Mouse (Mus musculus) spleen, postnatal 14 days (tissue): ENCODE measurements around the gene Abr.

Experiments
- DNase-seq, 2 experiments: peaks; one replicate each; pipeline ENCODE4 v3.0.0; 2021 to 2022; ENCODE audit warnings: low spot score in 2 of 2

Abr gene

DNA sequence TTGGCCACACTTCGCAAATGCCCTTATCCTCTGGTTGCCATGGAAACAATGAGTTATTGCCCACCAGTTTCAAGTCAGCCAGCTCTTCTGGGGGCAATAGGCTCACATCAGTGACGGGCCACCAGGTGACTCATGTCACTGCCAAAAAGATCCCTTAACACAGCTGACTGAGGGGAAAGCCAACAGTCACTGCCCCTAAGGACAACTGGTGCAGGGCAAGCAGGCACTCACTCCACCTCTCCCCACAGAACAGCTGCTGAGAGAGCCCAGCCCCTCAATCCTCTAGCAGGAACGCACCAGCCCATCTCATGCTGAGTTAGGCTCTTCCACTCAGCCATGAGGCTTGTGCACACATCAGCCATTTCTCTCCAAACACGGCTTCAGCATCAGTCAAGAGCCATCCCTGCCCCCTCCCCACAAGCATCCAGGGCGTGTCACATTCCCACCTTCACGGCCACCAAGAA lies 128.3 kb downstream of the Abr start:
- DNase-seq, result no peak

DNA sequence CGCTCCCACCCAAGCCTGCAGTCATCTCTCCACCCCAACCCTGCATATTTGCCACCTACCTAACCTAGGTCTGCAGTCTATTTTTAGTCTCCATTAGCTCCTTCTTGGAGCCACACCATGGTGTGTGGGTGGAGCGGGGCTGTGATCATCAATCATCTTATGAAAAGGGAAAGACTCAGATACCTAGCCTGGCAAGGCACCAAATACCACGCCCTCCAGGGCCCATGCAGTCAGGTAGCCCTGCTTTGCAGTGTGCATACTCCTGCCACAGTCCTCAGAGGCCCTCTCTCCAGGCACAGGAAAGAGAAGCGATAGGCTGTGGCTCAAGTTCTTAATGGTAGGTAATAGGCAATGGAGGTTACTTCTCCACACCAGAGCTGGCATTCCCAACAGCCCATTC lies 128.9 kb downstream of the Abr start:
- DNase-seq, result no peak

DNA sequence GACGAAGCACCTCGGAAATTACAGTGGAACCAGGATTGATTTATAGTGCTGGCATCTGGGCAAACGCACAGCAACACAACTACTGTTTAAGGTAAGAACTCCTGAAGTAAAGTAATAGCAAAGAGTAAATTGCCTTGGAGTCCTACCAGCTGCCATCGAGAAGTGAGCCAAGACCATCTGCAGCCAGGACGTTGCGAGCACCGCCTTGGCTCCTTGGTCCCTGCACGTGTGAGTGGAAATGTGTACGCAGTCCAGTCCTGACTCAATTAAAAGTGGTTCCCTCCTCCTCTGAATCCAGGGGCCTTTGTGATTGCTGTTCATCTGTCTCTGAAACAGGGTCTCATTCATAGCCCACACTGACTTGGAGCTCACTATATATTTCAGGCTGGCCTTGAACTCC lies 130.3 kb downstream of the Abr start:
- DNase-seq, result no peak

DNA sequence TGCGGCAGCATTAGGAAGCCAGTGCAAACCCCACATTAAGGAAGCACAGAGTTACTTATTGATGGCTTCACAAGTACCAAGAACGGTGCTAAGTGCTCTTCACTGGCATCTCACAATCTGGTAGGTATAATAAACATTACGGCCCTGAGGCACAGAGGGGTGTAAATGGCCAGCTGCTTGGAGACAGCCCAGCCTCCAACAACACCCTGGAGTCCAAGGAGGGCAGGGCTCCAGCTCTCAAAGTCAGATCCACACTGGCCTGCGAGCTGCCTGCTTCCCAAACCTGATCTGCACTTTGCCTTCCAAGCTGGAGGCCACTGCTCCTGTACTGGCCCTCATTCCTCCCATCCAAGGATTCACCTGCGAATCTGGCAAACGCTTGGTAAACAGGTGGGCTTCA lies 132.7 kb downstream of the Abr start:
- DNase-seq, result no peak

DNA sequence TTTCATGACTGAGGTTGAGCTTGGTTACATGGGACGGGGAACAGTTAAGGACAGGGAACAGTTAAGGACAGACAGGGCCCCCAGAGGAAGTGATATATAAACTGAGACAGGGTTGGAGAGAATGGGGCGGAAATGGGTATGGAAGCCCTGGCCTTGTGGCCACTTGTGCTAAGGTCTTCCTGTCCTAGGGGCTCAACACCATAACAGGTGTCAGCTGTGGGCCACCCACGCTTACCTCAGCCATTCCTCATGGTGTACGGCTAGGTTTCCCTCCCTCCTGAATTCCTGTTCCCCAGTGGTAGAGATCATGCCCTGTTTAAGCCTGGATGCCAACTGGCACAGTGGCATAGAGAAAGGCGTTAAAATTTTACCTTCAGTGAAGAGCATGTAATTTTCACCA lies 135.1 kb downstream of the Abr start:
- no peak for DNase-seq

DNA sequence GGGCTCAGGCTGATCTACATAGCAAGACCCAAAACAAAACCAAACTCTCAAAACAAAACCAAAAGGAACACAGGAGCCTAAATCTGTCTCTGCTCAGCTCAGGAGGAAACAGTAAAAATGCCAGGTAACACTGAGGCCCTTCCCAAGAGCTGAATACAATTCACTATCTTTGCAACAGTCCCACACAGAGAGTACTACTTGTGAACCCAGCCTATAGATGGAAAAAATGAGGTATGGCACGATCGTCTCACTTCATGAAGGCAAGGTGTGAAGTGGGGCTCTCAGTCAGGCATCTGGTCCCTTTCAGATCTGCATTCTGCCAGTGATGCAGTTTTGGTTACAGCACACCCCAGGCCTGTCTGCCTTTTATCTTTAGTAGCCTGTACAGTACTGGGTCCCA lies 138.1 kb downstream of the Abr start:
- DNase-seq, result no peak

DNA sequence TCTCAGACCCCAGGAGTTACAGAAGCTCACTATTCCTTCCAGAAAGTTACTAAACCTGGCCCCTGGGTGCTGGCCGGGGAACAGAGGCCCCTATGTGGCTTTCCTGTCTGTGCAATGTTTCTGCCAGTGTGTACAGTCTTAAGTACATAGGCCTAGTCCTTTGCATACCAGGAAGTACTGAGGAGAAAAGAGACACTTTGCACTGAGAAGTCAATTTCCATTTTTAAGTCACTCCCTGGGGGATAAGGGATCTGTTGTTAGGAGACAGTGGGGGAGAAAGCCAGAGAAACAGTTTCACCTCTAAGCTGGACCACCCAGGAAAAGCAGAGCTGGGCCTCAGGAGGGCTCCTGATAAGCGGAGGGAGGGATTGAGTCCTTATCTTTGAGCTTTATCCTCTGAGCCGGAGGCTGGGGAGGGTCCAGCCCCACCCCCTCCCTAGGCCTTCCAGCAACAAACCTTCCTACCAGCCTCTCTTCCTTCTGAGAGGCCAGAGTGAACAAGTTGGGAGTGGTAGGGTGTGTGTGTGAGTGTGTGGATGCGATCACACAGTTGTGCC lies 138.9 kb downstream of the Abr start:
- no peak for DNase-seq

DNA sequence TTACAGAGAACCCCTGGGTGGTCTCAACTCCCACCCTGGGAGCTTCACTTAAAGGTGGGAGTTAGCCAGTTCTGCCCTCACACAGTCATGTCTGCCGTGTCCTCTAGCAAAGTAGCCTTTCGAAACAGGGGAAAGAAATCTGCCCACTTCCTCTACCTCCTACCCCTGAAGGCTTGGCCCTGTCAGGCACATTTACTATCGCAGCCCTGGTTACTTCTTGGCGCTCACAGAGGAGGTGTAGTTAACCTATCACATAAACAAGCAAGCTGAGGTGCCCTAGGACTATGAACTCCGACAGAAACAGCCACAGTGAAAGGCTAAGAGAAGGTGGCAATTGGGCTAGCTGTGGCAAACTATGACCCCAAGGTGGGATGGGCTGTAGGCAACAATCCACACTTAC lies 139.4 kb downstream of the Abr start:
- no peak for DNase-seq

DNA sequence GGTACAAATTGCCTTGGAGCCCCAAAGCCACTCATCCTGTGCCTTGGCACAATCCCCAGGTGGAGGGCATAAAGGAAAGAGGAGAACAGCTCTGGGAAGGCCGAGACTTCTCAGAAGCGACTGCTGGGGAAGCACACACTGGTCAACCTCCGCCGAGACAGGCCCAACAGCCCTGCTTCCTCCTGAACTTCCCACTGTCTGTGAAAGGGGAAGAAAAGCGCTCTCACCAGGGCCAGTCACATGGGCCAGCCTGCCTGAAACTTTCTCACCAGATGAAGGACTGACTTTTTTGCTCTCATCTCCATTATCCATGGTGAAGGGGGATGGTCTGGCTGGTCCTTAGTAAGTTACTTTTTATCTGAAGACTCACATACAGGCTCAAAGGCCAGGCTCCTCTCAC lies 139.9 kb downstream of the Abr start:
- DNase-seq, result no peak

DNA sequence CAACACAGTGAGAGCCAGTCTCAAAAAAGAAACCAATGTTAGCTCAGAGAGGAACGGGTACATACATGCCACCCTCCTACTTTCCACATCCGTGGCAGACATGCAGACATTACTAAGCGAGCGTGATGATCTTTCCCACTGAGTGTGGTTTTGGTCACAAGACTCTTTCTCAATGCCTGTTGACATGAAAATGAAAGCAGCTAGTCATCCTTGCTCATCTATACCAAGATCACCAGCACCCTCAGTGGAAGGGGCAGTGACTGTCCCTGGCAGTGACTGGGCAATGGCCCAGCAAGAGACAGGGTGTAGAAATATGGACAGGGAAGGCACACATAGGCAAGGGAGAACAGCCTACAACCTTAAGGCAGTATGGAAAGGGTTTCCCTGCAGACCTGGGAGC lies 142.4 kb downstream of the Abr start:
- no peak for DNase-seq

DNA sequence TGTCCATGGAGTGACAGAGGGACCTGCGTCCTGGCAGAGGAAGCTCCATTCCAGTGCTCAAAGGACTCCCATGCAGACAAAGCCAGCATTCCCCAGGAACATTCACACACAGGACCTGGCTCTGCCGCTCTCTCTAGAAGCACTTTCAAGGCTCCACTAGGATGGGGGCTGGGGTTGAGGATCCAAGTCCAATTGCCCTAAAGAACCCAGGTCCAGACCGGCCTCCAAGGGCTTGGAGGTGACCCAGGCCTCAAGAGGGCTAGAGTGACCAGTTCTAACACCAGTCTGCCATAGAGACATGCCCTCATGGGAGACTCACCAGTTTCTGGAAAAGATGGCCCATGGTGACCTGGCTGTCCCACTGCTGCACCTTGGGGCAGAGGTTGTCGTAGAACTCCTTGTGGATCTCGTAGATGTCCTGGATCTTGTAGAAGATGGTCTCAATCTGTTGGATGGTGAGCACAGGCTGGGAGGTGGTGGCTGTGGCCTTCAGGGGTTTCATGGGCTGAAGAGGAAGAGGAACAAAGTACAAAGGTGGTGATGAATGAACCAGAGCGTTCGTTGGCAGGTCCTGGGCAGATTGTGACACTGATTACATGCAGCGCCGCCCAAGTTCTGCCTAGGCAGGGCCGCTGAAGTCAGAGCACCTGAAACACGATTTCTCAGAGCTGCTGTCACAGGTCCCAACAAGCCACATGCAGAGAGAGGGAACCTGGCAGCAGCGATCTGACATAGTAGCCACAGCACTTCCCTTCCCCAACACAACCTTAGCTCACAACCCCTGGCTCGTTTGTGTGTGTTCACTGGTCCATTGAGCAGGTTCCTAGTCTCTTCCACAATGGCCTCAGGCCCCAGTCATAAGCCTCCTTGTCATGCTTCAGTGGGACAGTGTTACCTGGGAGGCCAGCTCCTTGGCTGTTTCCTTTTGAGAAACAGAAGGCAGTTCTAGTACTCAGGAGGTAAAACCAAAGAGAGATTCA lies 143.1 kb downstream of the Abr start:
- DNase-seq, result no peak

DNA sequence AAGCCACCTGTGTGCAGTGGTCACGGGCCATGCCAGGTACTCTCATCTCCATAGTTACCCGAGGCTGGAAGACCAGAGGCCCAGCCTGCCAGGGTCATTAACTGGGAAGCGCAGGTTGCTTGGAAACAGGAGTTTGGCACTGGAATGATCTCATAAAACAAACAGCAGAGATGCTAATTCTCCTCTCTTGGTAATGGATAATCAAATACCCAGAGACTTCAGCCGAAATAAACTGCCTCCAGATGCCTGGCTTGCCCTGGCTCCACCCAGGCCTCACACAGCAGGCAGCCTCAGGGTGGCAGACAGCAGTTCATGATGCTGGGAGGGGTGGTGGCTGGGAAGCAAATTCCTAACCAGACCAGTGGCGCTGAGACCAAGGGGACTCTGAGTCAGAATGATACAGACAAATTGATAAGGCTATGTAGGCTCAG lies 145.0 kb downstream of the Abr start:
- DNase-seq, result no peak

DNA sequence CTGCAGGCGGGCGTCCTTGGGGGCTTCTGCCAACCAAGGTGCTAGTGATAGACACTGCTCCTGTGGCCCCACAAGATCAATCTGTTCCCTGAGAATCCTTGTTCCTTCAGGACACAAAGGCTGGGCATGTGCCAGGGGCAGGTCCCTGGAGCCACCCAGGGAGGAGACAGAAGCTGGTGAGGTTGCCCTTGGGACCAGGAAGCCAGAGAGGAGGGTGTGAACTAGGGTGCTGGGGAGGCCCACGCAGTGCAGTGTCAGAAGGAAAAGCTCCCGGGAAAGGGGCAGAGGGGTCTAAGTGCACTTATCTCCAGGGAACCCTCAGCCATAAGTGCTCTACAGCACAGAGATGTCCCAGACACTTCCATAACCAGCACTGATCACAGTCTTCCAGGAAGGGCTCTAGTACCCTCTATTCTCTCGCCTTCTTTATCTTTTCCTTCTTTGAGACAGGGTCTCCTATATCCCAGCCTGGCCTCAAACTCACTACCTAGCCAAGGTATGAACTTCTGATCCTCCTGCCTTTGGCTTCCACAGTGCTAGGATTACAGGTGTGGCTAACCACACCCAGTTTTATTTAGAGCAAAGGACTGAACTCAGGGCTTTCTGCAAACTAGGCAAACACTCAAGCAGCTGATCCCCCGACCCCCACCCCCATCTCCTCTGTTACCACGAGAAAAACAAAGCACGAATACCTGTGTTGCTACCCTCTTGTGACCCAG lies 145.6 kb downstream of the Abr start:
- DNase-seq, result no peak

DNA sequence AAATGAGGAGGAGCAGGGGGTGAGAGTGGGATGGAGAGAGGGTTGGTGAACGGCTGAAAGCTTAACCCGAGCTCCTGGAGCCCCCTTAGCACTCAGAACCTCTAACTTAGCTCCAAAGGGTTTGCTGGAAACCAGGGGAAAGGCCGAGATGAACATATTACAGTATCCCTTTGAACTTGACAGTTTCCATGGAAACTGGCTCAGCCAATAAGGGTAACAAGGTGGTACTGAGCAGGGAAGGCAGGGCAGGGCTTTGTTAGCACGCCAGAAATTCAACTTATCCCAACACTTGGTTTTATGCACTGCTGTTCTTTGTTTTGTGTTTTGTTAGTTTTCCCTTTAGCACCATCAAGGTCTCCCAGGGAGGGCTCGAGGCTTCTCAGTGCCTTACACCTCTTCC lies 149.5 kb downstream of the Abr start:
- DNase-seq, result no peak

DNA sequence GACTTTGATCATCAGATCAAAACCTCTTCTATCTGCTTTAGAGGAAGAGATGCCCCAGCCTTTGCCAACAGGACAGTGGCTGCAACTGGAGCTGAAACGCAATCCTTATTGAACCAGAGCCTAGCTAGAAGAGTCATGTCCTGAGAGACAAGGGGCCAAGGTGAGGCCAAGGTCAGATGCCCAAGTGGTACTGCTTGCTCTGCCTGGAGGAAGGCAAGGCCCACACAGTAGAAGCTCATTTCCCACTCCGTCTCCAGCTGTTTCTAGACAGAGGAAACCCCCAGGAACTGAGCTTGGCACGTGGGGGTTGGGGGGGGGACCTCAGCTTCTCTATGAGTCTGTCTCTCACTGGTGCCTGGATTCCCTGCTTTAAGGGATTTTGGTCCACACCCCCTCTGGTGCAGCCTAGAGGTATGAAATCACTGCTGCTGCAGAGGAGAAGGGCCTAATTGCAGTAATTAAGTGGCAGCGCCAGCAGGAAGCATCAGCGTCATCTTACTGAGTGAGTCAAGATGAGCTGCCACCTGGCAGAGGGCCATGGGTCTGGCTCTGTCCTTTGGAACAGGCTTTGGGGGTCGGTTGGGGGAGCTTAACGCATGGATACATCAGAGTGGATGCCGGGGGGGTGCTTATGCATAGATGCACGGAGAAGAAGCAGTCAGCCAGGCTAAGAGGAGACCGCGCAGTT lies 152.7 kb downstream of the Abr start:
- no peak for DNase-seq

DNA sequence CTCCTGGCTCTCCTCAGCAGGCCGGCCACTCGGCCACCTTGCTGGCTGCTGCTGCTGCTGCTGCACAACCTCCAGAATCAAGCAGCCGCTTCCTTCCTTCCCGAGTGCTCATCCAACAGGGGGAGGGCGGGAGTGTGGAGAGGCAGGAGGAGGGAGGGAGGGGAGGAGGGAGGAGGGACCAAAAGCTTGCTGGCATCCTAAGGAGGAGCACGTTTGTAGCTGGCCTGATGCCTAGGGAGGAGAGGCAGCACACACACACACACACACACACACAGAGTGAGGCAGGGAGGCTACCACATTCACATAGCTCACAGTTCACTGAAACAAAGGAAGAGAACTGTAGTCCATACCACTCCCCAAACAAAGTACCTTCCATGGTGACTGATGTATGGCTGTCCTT lies 153.8 kb downstream of the Abr start:
- no peak for DNase-seq

DNA sequence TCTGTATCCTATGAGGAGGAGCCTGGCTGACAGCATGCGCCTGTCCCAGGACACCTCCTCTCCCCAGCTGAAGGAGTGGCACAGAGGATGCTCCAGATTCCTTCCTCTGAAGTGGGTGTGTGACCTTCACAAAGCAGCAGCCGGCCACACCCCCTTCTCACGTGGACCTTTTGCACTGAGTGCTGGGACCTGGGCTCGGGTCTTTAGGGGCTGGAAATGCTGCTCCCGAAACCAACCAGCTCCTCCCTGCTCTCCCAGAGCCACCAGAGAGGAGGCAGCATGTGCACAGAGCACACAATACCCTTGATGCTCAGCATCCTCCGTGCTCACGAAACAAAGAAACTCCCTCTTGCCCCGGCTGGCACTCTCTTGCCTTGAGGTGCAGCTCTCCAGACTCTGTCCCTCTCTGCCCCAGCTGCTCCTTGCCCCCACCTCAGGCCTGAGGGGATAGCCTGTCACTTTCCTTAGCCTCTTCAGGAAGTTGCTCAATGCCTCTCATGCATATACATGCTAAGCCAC lies 154.6 kb downstream of the Abr start:
- DNase-seq, result no peak

DNA sequence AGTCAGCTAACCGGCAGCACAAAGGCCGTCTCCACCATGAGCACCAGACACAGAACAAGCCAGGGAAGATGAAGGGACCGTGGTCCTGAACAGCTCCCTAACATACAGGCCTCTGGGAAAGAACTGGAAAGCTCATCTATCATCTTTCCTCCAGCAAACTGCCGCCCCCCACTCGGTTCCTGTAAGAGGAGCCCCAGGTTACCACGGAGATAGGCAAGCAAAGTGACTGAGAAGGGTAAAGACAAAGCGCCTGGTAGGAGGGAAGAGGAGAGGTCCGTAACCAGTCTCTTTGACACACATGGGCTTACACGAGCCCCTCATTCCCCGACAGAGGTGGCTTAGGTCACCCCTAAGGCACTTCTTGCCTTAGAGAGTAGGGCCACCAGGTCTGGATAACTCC lies 155.0 kb downstream of the Abr start:
- DNase-seq, result no peak

DNA sequence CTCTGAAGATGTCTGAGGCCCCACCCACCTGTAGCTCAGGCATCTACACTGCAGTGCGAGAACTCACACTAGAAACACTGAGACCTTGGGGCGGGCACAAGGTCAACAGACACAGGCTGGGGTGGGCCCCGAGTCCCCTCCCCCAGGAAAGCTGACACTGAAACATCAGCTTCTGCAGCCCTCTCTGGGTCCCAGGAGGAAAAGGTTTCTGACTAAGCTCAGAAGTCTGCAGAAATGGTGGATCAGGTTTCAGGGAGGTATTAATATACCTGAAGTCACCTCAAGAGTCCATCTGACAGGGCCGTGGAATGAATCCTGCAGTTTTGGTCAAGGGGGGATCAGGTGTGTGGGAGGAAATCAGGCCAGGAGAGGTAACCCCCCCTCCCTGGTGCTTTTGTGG lies 156.2 kb downstream of the Abr start:
- no peak for DNase-seq

DNA sequence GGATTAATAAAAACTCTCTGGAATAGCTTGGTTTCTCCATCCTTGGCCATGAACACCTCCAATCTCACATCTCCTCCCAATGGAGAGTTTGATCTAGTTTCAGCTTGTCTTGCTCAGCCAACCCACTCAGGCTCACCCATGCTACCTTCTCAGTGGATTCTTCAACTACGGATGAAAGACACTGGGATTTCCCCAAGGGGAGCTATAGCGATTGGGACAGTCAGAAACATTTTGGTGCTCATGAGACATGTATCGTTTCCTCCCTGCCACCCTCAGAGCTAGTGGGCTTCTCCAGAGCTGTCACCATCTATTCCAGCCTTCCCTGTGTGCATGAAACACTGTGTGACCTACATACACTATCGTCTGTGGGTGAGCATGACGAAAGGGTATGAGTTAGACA lies 160.4 kb downstream of the Abr start:
- no peak for DNase-seq

DNA sequence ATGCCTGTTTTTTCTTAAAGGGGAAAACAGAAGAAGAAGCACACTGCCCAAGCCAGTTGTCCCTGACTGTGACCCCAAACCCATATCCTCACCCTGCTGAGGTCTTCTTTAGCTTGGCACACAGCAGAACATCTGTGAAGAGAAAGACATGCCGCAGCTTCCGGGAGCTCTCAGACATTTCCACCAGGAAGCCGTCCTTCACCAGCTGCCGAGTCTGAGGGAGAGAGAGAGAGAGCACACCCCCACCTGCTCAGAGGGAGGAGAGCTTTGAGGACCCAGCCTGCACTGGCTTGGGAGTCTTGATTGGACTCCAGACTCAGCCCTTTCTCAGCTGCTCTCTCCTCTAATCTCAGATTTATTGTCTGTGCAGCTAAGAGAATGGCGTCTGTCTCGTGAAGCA lies 160.9 kb downstream of the Abr start:
- DNase-seq, result no peak

DNA sequence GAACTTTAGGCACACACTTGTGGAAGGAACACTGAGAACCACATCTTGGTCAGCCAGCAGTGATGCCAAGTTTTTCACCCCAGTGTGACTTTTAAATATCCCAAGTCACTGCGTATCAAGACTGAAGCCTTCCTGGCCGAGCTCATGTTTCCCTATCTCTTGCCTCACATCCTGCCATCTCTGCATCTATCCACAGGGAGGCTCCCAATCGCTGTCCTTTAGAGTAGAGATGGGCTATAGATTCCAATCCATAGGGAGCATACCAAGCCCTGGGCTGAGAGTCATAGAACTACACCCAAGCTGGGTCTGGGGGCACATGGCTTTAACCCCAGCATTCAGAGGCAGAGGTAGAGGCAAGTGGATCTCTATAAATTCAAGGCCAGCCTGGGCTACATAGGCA lies 162.6 kb downstream of the Abr start:
- DNase-seq, result no peak
